Mouse (Mus musculus) limb, embryonic 15.5 days (tissue): Measurements from ENCODE around the gene Foxq1. TPM values are rescaled to one million over a fixed set of nuclear protein-coding genes. Genes with fewer than 3 reads are reported as not detected.

Experiments
- ATAC-seq: fragments of 200-750 bp; cut with Nextera tagmentation; 2 replicates; pipeline ENCODE4 v1.8.0; 2017; ENCODE audit warnings: low read depth, moderate TSS enrichment; ENCODE audit not compliant: insufficient number of reproducible peaks, low FRiP score, low TSS enrichment
- H3K27ac ChIP-seq: fragments of 300-500 bp; sonication (generic); 2 replicates; pipeline ENCODE4 v1.5.1; 2015; ENCODE audit warnings: moderate library complexity, mild to moderate bottlenecking, inconsistent platforms
- H3K27me3 ChIP-seq: fragments of 300-500 bp; sonication (generic); 2 replicates; pipeline ENCODE4 v1.6.1; 2015; ENCODE audit warnings: inconsistent platforms
- H3K36me3 ChIP-seq: fragments of 300-500 bp; sonication (generic); 2 replicates; pipeline ENCODE4 v1.6.1; 2015; ENCODE audit warnings: inconsistent platforms
- H3K4me1 ChIP-seq: fragments of 300-500 bp; sonication (generic); 2 replicates; pipeline ENCODE4 v1.6.1; 2015; ENCODE audit warnings: inconsistent platforms
- H3K4me2 ChIP-seq: fragments of 300-500 bp; sonication (generic); 2 replicates; pipeline ENCODE4 v1.6.1; 2015; ENCODE audit warnings: mild to moderate bottlenecking, inconsistent platforms
- H3K4me3 ChIP-seq: fragments of 300-500 bp; sonication (generic); 2 replicates; pipeline ENCODE4 v1.5.1; 2015; ENCODE audit warnings: mild to moderate bottlenecking, inconsistent platforms
- H3K9ac ChIP-seq: fragments of 300-500 bp; sonication (generic); 2 replicates; pipeline ENCODE4 v1.6.1; 2015; ENCODE audit warnings: inconsistent platforms
- H3K9me3 ChIP-seq: fragments of 300-500 bp; sonication (generic); 2 replicates; pipeline ENCODE4 v1.6.1; 2016; ENCODE audit warnings: inconsistent platforms
- WGBS: fragments of 180-500 bp; shearing (Covaris S2); methylation state at CpG from one replicate; pipeline ENCODE4 v1.1.7; 2015; 5-methylcytosine and 5-hydroxymethylcytosine counted together
- polyA plus RNA-seq: library from polyadenylated mRNA; unstranded; fragments of >200 nt; fragmentation: Nextera tagmentation; extraction: Ambion mirVana; gene quantifications from 2 replicates; pipeline ENCODE4 v1.2.1, GENCODE M21; 2015

Foxq1 gene
- polyA plus RNA-seq, 1 experiment from 2014 or later: 2.0 TPM

DNA sequence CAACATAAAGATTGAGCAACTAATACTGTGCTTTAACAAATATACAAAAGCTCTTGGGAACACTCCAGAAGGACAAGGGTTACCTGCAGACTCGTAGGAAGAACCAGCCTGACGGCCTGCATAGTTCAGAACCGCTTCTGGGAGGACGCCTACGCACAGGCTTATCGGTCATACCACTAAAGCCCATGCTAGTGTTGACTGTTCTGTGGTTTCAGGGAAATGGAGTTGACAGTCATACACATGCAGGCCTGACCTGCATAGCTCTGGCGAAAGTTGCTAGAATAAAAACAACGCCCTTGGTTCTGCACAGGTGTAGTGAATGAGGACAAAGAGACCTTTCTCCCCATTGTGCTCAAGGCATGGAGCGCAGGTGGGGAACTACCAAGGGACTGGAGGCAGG, 8.3 kb upstream of the Foxq1 start:
- ATAC-seq: no peak
- Histone ChIP-seq H3K9ac (no peak overlapping the region), H3K27ac (no peak overlapping the region), H3K4me3 (no peak overlapping the region), H3K36me3 (no peaks in the 10 kb centered on the region), H3K4me2 (no peak overlapping the region), H3K27me3 (no peaks in the 10 kb centered on the region), H3K9me3 (no peaks in the 10 kb centered on the region), H3K4me1 (no peaks in the 10 kb centered on the region)
- 82% methylated on average over 9 of the region's 9 CpGs for WGBS

DNA sequence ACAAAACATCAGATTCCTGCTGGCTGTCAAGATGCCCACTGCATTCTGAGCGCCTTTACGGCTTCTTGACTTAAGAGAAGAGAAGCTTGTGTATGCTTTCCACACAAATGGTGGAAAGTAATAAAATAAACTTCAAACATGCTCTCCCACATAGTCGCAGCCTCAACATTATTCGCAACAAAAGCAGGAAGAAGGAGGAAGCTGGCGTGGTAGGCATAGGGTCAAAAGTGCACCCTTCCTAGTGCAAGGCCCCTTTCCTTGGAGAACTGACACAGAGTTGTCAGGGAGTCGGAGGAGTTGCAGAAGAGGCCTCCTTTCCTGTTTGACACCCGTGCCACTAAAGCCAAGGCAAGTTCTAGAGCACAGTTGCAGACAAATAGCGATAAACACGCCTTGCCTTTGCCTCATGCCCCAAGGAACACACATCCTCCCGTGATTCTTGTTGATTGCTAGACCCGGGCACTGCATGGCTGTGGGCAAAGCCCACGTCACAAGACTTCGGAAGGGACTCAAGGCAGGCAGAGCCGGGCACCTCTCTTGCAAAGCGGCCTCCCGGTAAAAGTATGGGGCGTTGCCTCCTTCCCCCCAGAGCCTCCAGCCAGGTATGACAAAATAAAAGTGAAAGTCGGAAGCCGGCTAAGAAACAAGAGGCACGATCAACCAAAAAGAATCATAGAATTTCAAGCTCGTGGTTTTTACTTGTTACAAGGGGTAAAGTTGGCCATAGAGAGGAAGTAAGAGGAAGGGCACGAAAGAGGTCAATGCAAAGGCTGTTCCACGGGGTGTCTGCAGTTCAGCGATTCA, 1.2 kb downstream of the Foxq1 start:
- no peaks in the 10 kb centered on the region for H3K9me3 ChIP-seq
- 7% methylated on average over 24 of the region's 24 CpGs for WGBS

GRCm38 (mm10) chr13:31557768-31558520, 2.0 kb downstream of the Foxq1 start:
- Histone ChIP-seq H3K27me3 (peaks cover 94% of the 10 kb centered on the region), H3K9me3 (no peaks in the 10 kb centered on the region), H3K4me1 (peaks cover 30% of the 10 kb centered on the region), H3K36me3 (no peaks in the 10 kb centered on the region), H3K9ac (peak overlapping the region; percentile 37; the same call in 1 of the 2 replicates), H3K4me2 (peak overlapping the region; percentile 99), H3K4me3 (peak overlapping the region; percentile 57), H3K27ac (no peak overlapping the region)
- 1% methylated on average over 65 of the region's 73 CpGs for whole genome bisulfite sequencing
- ATAC-seq: no peak

More for the DNA sequence above, 1.2 kb downstream of the Foxq1 start:
- Histone ChIP-seq H3K27ac (no peak overlapping the region), H3K9ac (no peak overlapping the region), H3K36me3 (no peaks in the 10 kb centered on the region), H3K4me1 (peaks cover 30% of the 10 kb centered on the region), H3K4me3 (peak overlapping the region; percentile 57), H3K4me2 (peak overlapping the region; percentile 99), H3K27me3 (peaks cover 86% of the 10 kb centered on the region)
- ATAC-seq: no peak

DNA sequence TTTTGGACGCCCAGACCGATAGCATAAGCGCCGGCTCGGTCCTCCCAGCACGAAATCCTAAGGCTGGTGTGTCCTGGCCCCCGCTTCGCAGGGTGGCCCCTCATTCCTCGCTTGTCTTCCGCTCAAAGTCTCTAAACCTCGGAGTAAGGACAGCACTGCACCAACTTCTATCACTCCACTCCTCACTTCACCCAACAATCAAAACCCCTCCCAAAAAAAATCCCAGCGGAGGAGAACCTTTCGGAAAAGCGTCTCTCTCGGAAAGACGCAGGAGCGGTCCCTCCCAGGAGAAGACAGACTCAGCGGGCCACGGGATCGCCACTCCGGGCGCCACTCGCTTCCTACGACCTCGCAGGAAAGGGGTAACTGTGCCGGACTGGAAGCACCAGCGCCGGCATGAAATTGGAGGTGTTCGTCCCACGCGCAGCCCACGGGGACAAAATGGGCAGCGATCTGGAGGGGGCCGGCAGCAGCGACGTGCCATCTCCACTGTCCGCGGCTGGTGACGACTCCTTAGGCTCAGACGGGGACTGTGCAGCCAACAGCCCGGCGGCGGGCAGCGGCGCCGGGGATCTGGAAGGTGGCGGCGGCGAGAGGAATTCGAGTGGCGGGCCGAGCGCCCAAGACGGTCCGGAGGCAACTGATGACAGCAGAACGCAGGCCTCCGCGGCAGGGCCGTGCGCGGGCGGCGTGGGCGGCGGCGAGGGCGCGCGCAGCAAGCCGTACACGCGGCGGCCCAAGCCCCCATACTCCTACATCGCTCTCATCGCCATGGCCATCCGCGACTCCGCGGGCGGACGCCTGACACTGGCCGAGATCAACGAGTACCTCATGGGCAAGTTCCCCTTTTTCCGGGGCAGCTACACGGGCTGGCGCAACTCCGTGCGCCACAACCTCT, 2.8 kb downstream of the Foxq1 start, which contains the start of gene A530084C06Rik:
TSS of gene A530084C06Rik (minus strand) at position 813 of the 898 bp plus-strand sequence.
- Histone ChIP-seq H3K9me3 (no peaks in the 10 kb centered on the region), H3K27ac (peak within 1 kb of the TSS; percentile 38; the same call in 1 of the 2 replicates), H3K4me1 (peaks cover 30% of the 10 kb centered on the region), H3K36me3 (no peaks in the 10 kb centered on the region), H3K9ac (peak within 1 kb of the TSS; percentile 37), H3K27me3 (peaks cover 96% of the 10 kb centered on the region), H3K4me2 (peak within 1 kb of the TSS; percentile 99), H3K4me3 (peak within 1 kb of the TSS; percentile 57)
- ATAC-seq: no peak
- WGBS: under 1% methylated on average over 87 of the region's 88 CpGs

DNA sequence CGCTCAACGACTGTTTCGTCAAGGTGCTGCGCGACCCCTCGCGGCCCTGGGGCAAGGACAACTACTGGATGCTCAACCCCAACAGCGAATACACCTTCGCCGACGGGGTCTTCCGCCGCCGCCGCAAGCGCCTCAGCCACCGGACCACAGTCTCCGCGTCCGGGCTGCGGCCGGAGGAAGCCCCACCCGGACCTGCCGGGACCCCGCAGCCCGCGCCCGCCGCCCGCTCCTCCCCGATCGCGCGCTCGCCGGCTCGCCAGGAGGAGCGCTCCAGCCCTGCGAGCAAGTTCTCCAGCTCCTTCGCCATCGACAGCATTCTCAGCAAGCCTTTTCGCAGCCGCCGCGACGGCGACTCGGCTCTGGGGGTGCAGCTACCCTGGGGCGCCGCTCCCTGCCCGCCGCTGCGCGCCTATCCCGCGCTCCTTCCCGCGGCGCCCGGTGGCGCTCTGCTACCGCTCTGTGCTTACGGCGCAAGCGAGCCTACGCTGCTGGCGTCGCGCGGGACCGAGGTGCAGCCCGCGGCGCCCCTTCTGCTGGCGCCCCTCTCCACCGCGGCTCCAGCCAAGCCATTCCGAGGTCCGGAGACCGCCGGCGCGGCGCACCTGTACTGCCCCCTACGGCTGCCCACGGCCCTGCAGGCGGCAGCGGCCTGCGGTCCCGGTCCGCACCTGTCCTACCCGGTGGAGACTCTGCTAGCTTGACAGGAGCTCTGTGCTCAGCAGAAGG, 3.6 kb downstream of the Foxq1 start:
- Histone ChIP-seq H3K27me3 (peaks cover 94% of the 10 kb centered on the region), H3K4me2 (peak overlapping the region; percentile 99), H3K9me3 (no peaks in the 10 kb centered on the region), H3K4me1 (peaks cover 32% of the 10 kb centered on the region), H3K9ac (peak overlapping the region; percentile 37), H3K36me3 (no peaks in the 10 kb centered on the region), H3K4me3 (peak overlapping the region; percentile 57), H3K27ac (no peak overlapping the region)
- under 1% methylated on average over 90 of the region's 92 CpGs for WGBS
- ATAC-seq: peak; percentile 56; the same call in 1 of the 2 replicates

- no peaks in the 10 kb centered on the region for H3K9me3 ChIP-seq
- no peak overlapping the region for H3K4me3 ChIP-seq
- no peak overlapping the region for H3K4me2 ChIP-seq
- WGBS: 33% methylated on average over 6 of the region's 6 CpGs
- peaks cover 75% of the 10 kb centered on the region for H3K27me3 ChIP-seq
- no peak overlapping the region for H3K27ac ChIP-seq
- peaks cover 8% of the 10 kb centered on the region for H3K4me1 ChIP-seq
- no peaks in the 10 kb centered on the region for H3K36me3 ChIP-seq
- H3K9ac ChIP-seq: no peak overlapping the region
- no peak for ATAC-seq
Measured at GRCm38 (mm10) chr13:31564394-31564793, 8.5 kb downstream of the Foxq1 start.

DNA sequence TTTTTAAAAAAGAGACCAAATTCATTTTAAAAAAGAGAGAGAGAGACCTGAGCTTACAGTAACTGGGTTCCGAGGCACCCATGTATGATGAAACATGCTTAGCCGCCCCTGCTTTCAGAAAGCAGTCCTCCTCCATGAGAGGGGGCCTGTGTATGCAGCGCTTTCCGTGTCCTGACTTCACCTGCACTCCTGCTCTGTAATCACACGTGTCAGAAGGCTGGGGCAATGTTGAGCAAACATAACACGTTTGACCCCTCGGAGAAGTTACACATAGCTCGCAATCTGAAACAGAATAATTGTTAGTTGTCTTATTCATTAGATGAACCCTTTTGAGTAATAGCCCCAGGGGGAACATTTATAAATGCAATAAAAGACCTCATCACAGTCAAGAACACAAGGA, 11.2 kb downstream of the Foxq1 start:
- Histone ChIP-seq H3K36me3 (no peaks in the 10 kb centered on the region), H3K9ac (no peak overlapping the region), H3K4me1 (0 out of 2 replicates have a peak, but pooled peaks cover 2% of the 10 kb centered on the region), H3K27me3 (peaks cover 59% of the 10 kb centered on the region), H3K4me2 (no peak overlapping the region), H3K27ac (no peak overlapping the region), H3K4me3 (no peak overlapping the region), H3K9me3 (no peaks in the 10 kb centered on the region)
- no peak for ATAC-seq
- WGBS: 58% methylated on average over 8 of the region's 8 CpGs

- no peak for ATAC-seq
- Histone ChIP-seq H3K9ac (no peak overlapping the region), H3K4me1 (0 out of 2 replicates have a peak, but pooled peaks cover 2% of the 10 kb centered on the region), H3K27ac (no peak overlapping the region), H3K27me3 (peaks cover 52% of the 10 kb centered on the region), H3K4me2 (no peak overlapping the region), H3K9me3 (no peaks in the 10 kb centered on the region), H3K4me3 (no peak overlapping the region), H3K36me3 (no peaks in the 10 kb centered on the region)
- 82% methylated on average over 6 of the region's 6 CpGs for WGBS
Measured at GRCm38 (mm10) chr13:31567617-31568294, 11.8 kb downstream of the Foxq1 start.

DNA sequence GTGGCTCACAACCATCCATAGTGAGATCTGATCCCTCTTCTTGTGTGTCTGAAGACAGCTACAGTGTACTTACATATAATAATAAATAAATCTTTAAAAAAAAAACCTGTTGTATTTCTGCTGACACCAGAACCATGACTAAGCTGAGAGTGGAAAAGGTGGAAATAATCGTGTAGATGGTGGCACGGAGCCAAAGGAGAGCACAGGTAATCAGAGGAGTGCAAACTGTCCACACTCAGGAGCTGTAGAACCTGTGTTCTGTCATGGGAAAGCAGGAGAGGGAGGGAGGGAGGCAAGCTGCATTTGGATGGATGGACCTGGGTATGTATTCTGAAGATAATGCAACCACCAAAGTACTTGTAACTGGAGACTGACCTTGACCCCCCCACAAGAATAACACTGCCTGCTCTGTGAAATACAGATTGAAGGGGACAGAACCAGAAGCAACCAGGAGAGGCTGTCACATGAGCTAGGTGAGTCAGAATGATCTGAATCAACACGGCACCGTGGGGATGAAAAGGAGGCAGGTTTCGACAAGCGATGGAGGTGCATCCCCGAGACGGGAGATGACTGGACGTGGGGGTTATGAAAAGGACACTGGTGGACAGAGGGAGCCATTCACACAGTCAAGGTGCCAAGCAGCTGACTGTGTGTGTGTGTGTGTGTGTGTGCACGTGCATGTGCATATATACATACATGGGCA, 17.0 kb downstream of the Foxq1 start:
- no peak overlapping the region for H3K27ac ChIP-seq
- peaks cover 32% of the 10 kb centered on the region; the same call in 1 of the 2 replicates for H3K27me3 ChIP-seq
- no peak for ATAC-seq
- WGBS: 74% methylated on average over 10 of the region's 10 CpGs
- H3K36me3 ChIP-seq: no peaks in the 10 kb centered on the region
- H3K4me1 ChIP-seq: peaks cover 4% of the 10 kb centered on the region; the same call in 1 of the 2 replicates
- no peak overlapping the region for H3K4me2 ChIP-seq
- H3K9me3 ChIP-seq: no peaks in the 10 kb centered on the region
- no peak overlapping the region for H3K9ac ChIP-seq
- H3K4me3 ChIP-seq: no peak overlapping the region

GRCm38 (mm10) chr13:31574627-31575026, 18.7 kb downstream of the Foxq1 start:
- Histone ChIP-seq H3K9ac (no peak overlapping the region), H3K36me3 (no peaks in the 10 kb centered on the region), H3K27ac (no peak overlapping the region), H3K4me2 (no peak overlapping the region), H3K9me3 (no peaks in the 10 kb centered on the region), H3K27me3 (peaks cover 25% of the 10 kb centered on the region; the same call in 1 of the 2 replicates), H3K4me3 (no peak overlapping the region), H3K4me1 (peaks cover 12% of the 10 kb centered on the region)
- ATAC-seq: no peak
- 76% methylated on average over 3 of the region's 3 CpGs for WGBS
